Mouse (Mus musculus) naive thymus-derived CD4-positive, alpha-beta T cell, adult 5 months (primary cell): ENCODE data around the gene Zfp661. TPM values are rescaled to one million over a fixed set of nuclear protein-coding genes. Genes with fewer than 3 reads are reported as not detected.

Experiments
- polyA plus RNA-seq: library from polyadenylated mRNA; unstranded; fragments of 100-300 nt; shearing (Covaris generic); gene quantifications from one replicate; pipeline ENCODE4 v1.2.1, GENCODE M21; 2017

The Zfp661 gene
- polyA plus RNA-seq = 3.2 TPM

DNA sequence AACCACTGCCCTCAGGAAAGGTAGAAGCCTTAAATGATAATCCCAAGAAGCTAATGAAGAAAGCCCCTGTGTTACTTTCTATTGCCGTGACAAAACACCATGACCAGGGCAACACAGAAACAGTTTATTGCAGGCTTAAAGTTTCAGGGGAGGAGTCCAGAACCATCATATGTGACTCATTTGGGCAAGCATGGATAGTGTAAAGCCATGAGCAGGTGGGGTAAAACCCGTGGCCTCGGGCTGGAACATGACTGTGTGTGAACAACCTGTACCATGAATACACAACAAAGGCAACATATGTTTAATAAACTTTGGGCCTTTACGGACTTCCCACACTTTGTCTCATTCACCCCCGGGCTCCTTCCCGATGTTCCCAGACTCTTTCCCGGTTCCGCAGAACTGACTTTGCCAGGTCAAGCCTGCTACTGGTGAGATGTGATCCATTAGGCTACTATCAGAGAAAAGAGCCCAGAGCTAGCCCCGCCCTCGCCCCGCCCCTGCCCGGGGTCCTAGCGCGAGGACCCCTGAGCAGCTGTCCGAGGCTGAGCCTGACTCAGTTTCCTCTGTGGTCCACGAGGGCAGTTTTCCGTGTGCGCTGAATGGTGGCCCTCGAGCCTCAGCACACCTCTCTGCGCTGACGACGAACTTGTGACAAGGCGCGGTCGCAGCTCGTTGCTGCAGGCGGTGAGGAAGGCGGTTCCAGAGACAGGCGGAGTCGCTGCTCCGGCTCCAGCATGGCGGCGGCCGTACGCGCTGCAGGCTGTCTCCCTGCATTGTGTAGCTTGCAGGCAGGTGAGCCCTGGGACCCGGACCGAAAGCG is at the start of gene Zfp661, which contains the start of gene Mrps5:
Gene Zfp661, minus strand, starts transcription at position 401 of the 820 bp plus-strand sequence.
Gene Mrps5, plus strand, starts transcription at position 529 of the 820 bp plus-strand sequence.

DNA sequence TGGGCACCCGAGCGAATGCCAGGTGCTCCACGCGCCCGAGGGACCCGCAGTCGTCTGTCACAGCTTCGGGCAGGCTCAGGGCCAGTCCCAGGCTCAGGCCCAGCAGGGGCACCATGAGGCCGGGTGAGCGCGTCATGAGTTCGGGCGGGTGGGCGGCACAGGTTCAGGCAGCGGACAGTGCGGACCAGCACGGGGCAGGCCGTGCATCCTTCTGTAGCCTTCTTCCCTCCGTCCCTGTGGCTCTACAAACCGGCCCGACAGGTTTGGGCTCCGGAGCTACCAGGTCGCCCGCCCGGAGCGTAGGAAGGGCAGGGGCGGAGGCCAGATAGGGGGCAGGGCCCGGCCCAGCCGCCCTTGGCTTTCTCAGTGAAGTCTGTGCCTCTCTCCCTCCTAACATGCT is 45.7 kb downstream of the Zfp661 start, which contains the start of gene Prom2:
Gene Prom2, minus strand, starts transcription at position 283 of the 400 bp plus-strand sequence.

Other genes with a start within 250 kb of the Zfp661 start
- gene Astl, start 248.5 kb downstream of the Zfp661 start, polyA plus RNA-seq = not detected
- not detected for gene Adra2b, start 223.9 kb downstream of the Zfp661 start, polyA plus RNA-seq
- 0.35 TPM for gene Gpat2, start 161.9 kb downstream of the Zfp661 start, polyA plus RNA-seq
- 15.3 TPM for gene Fahd2a, start 142.5 kb downstream of the Zfp661 start, polyA plus RNA-seq
- 0.27 TPM for gene Kcnip3, start 65.0 kb downstream of the Zfp661 start, polyA plus RNA-seq
- gene Prom2, start 45.6 kb downstream of the Zfp661 start, polyA plus RNA-seq = not detected
- 119 TPM for gene Mrps5, start 128 bp upstream of the Zfp661 start, polyA plus RNA-seq
- gene Mal, start 69.6 kb upstream of the Zfp661 start, polyA plus RNA-seq = not detected
- gene Mall, start 142.8 kb upstream of the Zfp661 start, polyA plus RNA-seq = not detected
- not detected for gene Nphp1, start 201.8 kb upstream of the Zfp661 start, polyA plus RNA-seq
- gene Mtln, start 205.4 kb upstream of the Zfp661 start, polyA plus RNA-seq = 13.4 TPM
- gene Bub1, start 244.8 kb upstream of the Zfp661 start, polyA plus RNA-seq = 0.49 TPM